Mouse (Mus musculus): ENCODE results near the gene Dffb.

- no peak for TF ChIP-seq CTCF (IDR thresholded peaks at IDR 0.05; ENCODE audit: borderline replicate concordance, insufficient read depth, low read length)
- TF ChIP-seq POLR2A (IDR thresholded peaks at IDR 0.05; ENCODE audit: low read depth, low read length) = no peak
These were observed 37.4 kb upstream of the Dffb start for GRCm38 (mm10) chr4:154012132-154012882.

Measured in embryonic fibroblast, embryonic 13.5 days (primary cell).